Mouse (Mus musculus): ENCODE results near the gene Hacd2. TPM values are rescaled to one million over a fixed set of nuclear protein-coding genes. Genes with fewer than 3 reads are reported as not detected.

Gene Hacd2
- polyA plus RNA-seq, 1 experiment, result 87.6 TPM

DNA sequence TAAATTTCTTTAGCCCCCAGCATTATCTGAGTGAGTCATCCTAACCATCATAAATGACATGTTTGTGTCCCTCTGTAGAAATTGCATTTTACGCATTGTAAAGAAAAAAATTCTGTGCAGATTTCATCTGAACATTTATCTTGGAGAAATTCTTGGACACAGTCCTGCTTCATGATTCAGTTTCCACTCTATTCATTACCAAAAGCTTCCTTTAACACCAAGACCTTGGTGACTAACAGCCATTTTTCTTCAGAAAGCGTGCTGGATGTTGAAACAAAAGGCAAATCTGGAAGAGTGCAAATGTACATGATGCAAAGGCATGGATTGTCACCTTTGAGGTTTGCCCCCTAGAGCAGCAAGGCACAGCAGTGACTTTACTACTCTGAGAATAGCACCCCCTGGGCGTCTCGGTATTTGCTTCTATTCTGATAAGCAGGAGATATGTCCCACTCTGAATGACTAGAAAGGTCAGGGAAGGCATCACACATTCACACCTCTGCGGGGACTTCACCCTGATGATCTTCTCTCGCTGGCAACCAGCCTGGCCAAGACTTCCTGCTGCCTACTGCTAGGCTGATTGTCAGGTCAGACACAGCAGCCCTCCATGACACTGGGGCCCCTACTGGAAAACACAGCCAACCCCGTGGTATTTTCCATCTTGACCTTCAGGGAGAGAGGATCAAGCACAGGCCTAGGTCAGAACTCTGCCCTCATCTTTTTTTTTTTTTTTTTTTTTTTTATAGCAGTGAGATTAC is 80.8 kb downstream of the Hacd2 start:
- H3K36me3 ChIP-seq (ENCODE audit: control insufficient read depth, insufficient read depth, low read length, poor library complexity, severe bottlenecking), result peaks cover 26% of the 10 kb centered on the region
- H3K9ac ChIP-seq (ENCODE audit: low read depth, poor library complexity, severe bottlenecking), result no peak overlapping the region
- TF ChIP-seq POLR2A (IDR thresholded peaks at IDR 0.05; ENCODE audit: insufficient read depth, low read length) (no peak), CTCF (IDR thresholded peaks at IDR 0.05; ENCODE audit: low read depth, low read length) (no peak), EP300 (IDR thresholded peaks at IDR 0.05; ENCODE audit: insufficient read depth, low read depth, low read length) (no peak)
- H3K4me3 ChIP-seq (ENCODE audit: low read depth, low read length), result no peak overlapping the region
- no peak overlapping the region for H3K27ac ChIP-seq (ENCODE audit: insufficient read depth, low read length)
- H3K9me3 ChIP-seq (replicated peaks; ENCODE audit: control insufficient read depth, insufficient read depth, low read length, poor library complexity, severe bottlenecking), result no peaks in the 10 kb centered on the region
- H3K4me1 ChIP-seq (ENCODE audit: control insufficient read depth, insufficient read depth, low read length), result peaks cover 2% of the 10 kb centered on the region
- no peaks in the 10 kb centered on the region for H3K27me3 ChIP-seq (ENCODE audit: control insufficient read depth, insufficient read depth, low read length, poor library complexity, severe bottlenecking)

DNA sequence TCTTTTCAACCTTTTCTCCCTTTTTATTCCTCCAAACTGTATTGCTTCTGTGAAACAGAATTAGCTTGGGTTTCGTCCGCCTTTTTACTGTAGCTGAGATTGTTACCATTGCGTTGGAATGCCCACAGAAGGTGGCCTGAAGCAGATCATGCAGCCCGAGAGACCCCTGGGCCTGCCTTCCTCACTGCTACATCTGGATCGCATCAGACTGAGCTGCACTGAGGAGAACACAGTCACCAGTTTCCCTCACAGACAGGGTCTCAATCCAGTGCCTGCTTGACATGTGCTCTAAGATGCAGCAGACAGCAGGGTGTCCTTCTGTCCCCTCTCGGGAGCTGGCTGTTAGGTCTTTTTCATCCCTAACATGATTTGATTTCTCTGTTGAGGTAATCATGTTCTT is 85.8 kb downstream of the Hacd2 start:
- Histone ChIP-seq H3K27ac (ENCODE audit: insufficient read depth, low read length) (no peak overlapping the region), H3K9me3 (replicated peaks; ENCODE audit: control insufficient read depth, insufficient read depth, low read length, poor library complexity, severe bottlenecking) (no peaks in the 10 kb centered on the region), H3K36me3 (ENCODE audit: control insufficient read depth, insufficient read depth, low read length, poor library complexity, severe bottlenecking) (peaks cover 5% of the 10 kb centered on the region), H3K4me3 (ENCODE audit: low read depth, low read length) (no peak overlapping the region), H3K4me1 (ENCODE audit: control insufficient read depth, insufficient read depth, low read length) (peaks cover 2% of the 10 kb centered on the region), H3K27me3 (ENCODE audit: control insufficient read depth, insufficient read depth, low read length, poor library complexity, severe bottlenecking) (no peaks in the 10 kb centered on the region), H3K9ac (ENCODE audit: low read depth, poor library complexity, severe bottlenecking) (no peak overlapping the region)
- TF ChIP-seq EP300 (IDR thresholded peaks at IDR 0.05; ENCODE audit: insufficient read depth, low read depth, low read length) (no peak), POLR2A (IDR thresholded peaks at IDR 0.05; ENCODE audit: insufficient read depth, low read length) (no peak), CTCF (IDR thresholded peaks at IDR 0.05; ENCODE audit: low read depth, low read length) (no peak)

- H3K4me3 ChIP-seq (ENCODE audit: low read depth, low read length), result no peak overlapping the region
- H3K27ac ChIP-seq (ENCODE audit: insufficient read depth, low read length), result no peak overlapping the region
- H3K27me3 ChIP-seq (ENCODE audit: control insufficient read depth, insufficient read depth, low read length, poor library complexity, severe bottlenecking), result no peaks in the 10 kb centered on the region
- no peaks in the 10 kb centered on the region for H3K9me3 ChIP-seq (replicated peaks; ENCODE audit: control insufficient read depth, insufficient read depth, low read length, poor library complexity, severe bottlenecking)
- H3K36me3 ChIP-seq (ENCODE audit: control insufficient read depth, insufficient read depth, low read length, poor library complexity, severe bottlenecking), result 0 out of 2 replicates have a peak, but pooled peaks cover 2% of the 10 kb centered on the region
- TF ChIP-seq CTCF (IDR thresholded peaks at IDR 0.05; ENCODE audit: low read depth, low read length) (no peak), POLR2A (IDR thresholded peaks at IDR 0.05; ENCODE audit: insufficient read depth, low read length) (no peak), EP300 (IDR thresholded peaks at IDR 0.05; ENCODE audit: insufficient read depth, low read depth, low read length) (no peak)
- H3K9ac ChIP-seq (ENCODE audit: low read depth, poor library complexity, severe bottlenecking), result no peak overlapping the region
- H3K4me1 ChIP-seq (ENCODE audit: control insufficient read depth, insufficient read depth, low read length), result no peaks in the 10 kb centered on the region
Measured at GRCm38 (mm10) chr16:35109156-35109555, 86.9 kb downstream of the Hacd2 start.

DNA sequence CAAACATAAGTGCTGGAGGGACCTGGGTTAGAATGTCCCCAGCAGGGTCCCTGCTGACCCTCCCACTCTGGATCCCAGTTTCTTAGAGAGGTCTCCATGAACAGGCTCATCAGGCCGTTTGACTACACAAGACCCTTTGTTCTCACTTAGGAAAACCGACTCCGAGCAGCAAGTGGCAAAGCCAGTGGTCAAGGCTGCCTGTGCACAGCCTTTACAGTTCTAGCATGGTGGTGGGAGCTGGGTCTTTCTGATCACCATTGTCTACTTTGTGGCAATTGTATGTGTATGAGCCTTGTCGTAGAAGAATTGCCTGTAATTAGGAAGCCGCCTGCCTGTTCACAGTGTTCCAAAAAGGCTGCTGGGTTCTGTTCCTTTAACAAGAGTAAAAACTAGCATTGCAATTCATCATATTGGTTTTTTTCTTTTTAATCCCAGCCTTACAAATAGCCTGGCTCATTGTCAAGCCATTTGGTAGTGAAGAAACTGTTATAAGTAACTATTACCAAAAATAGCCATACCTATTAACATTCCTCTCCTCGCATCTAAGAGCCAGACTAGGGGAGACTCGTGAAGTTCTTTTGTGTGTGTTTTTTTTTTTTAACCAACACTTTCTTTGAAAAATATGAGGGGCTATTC is 87.5 kb downstream of the Hacd2 start:
- no peak overlapping the region for H3K4me3 ChIP-seq (ENCODE audit: low read depth, low read length)
- H3K9me3 ChIP-seq (replicated peaks; ENCODE audit: control insufficient read depth, insufficient read depth, low read length, poor library complexity, severe bottlenecking), result no peaks in the 10 kb centered on the region
- H3K27me3 ChIP-seq (ENCODE audit: control insufficient read depth, insufficient read depth, low read length, poor library complexity, severe bottlenecking), result no peaks in the 10 kb centered on the region
- no peak overlapping the region for H3K9ac ChIP-seq (ENCODE audit: low read depth, poor library complexity, severe bottlenecking)
- TF ChIP-seq EP300 (IDR thresholded peaks at IDR 0.05; ENCODE audit: insufficient read depth, low read depth, low read length) (no peak), POLR2A (IDR thresholded peaks at IDR 0.05; ENCODE audit: insufficient read depth, low read length) (no peak), CTCF (IDR thresholded peaks at IDR 0.05; ENCODE audit: low read depth, low read length) (no peak)
- H3K27ac ChIP-seq (ENCODE audit: insufficient read depth, low read length), result no peak overlapping the region
- no peaks in the 10 kb centered on the region for H3K4me1 ChIP-seq (ENCODE audit: control insufficient read depth, insufficient read depth, low read length)
- H3K36me3 ChIP-seq (ENCODE audit: control insufficient read depth, insufficient read depth, low read length, poor library complexity, severe bottlenecking), result 0 out of 2 replicates have a peak, but pooled peaks cover 2% of the 10 kb centered on the region

DNA sequence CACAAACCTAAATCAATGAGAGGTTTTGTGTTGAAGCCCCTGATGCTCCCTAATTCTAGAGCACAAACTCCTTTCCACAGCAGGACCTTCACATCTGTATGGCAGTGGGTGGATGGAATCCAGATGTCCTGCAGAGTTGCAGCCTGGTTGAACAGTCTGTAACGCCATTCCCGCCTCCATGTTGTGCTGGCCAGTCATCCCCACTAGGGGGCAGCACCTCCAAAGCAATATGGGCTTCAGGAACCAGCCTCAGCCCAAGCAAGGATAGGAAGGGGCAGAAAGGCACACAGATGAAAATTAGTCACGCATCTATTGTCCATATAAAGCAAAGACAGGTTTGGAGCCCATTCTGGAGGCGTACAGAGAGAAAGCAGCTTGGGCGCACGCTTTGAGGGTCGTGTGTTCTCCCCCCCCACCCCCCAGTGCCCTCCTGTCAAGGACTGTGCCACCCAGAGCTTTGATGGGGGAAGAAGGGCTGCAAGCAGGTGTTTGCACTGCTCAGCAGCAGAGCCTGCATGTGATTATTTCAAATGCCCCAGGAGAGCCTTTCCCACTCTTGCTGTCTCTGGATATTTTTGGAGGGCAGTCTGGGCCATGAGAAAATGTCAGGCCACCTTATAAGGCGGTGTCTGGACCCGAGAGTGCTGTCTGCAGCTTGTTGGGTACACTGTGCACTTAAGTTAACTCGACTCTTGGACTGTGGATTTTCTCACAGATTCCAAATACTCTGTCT is 88.3 kb downstream of the Hacd2 start:
- H3K4me3 ChIP-seq (ENCODE audit: low read depth, low read length), result no peak overlapping the region
- H3K36me3 ChIP-seq (ENCODE audit: control insufficient read depth, insufficient read depth, low read length, poor library complexity, severe bottlenecking), result no peaks in the 10 kb centered on the region
- H3K4me1 ChIP-seq (ENCODE audit: control insufficient read depth, insufficient read depth, low read length), result no peaks in the 10 kb centered on the region
- H3K27me3 ChIP-seq (ENCODE audit: control insufficient read depth, insufficient read depth, low read length, poor library complexity, severe bottlenecking), result no peaks in the 10 kb centered on the region
- H3K9ac ChIP-seq (ENCODE audit: low read depth, poor library complexity, severe bottlenecking), result no peak overlapping the region
- H3K27ac ChIP-seq (ENCODE audit: insufficient read depth, low read length), result no peak overlapping the region
- H3K9me3 ChIP-seq (replicated peaks; ENCODE audit: control insufficient read depth, insufficient read depth, low read length, poor library complexity, severe bottlenecking), result no peaks in the 10 kb centered on the region
- TF ChIP-seq POLR2A (IDR thresholded peaks at IDR 0.05; ENCODE audit: insufficient read depth, low read length), result no peak
- peak; percentile 98 for TF ChIP-seq CTCF (IDR thresholded peaks at IDR 0.05; ENCODE audit: low read depth, low read length)
- TF ChIP-seq EP300 (IDR thresholded peaks at IDR 0.05; ENCODE audit: insufficient read depth, low read depth, low read length), result no peak

Measured in ES-Bruce4 (cell line).